Mouse (Mus musculus) CH12F3 (cell line): ENCODE data around the gene Tmem201.

ENCODE experiments used
- in situ Hi-C: fragments of 300-500 bp; cut with MboI; formaldehyde crosslinking; loops from 2 replicates; pipeline ENCODE4 v1.14.3; 2020; ENCODE audit warnings: low sequenced_read_pairs

Tmem201 gene

GRCm38 (mm10) chr4:149722104-149723020 lies 15.5 kb downstream of the Tmem201 start:
- in situ Hi-C loops: no loop called here

- in situ Hi-C loops: no loop called here
Measured at GRCm38 (mm10) chr4:149721163-149721562, 16.7 kb downstream of the Tmem201 start.

- in situ Hi-C loops: no loop called here
Measured at GRCm38 (mm10) chr4:149719686-149720085, 18.2 kb downstream of the Tmem201 start.

GRCm38 (mm10) chr4:149714542-149714941 lies 23.3 kb downstream of the Tmem201 start:
- in situ Hi-C loops: no loop called here

- in situ Hi-C loops: no loop called here
Measured at GRCm38 (mm10) chr4:149711955-149712354, 25.9 kb downstream of the Tmem201 start.

GRCm38 (mm10) chr4:149711485-149711884 lies 26.4 kb downstream of the Tmem201 start:
- in situ Hi-C loops: no loop called here

GRCm38 (mm10) chr4:149710510-149710909 lies 27.3 kb downstream of the Tmem201 start:
- in situ Hi-C loops: no loop called here

GRCm38 (mm10) chr4:149705941-149706340 lies 31.9 kb downstream of the Tmem201 start:
- in situ Hi-C loops: no loop called here

- in situ Hi-C loops: no loop called here
Measured at GRCm38 (mm10) chr4:149705298-149705697, 32.5 kb downstream of the Tmem201 start.

GRCm38 (mm10) chr4:149702210-149702979 lies 35.4 kb downstream of the Tmem201 start, which contains the start of gene Pik3cd:
TSS of gene Pik3cd (minus strand) at chr4:149702571.
- in situ Hi-C loops: no loop called here

- in situ Hi-C loops: no loop called here
Measured at GRCm38 (mm10) chr4:149701426-149702209, 36.2 kb downstream of the Tmem201 start.

GRCm38 (mm10) chr4:149699953-149700352 lies 37.9 kb downstream of the Tmem201 start:
- in situ Hi-C loops: no loop called here

GRCm38 (mm10) chr4:149698197-149698821 lies 39.5 kb downstream of the Tmem201 start:
- in situ Hi-C loops: no loop called here

- in situ Hi-C loops: no loop called here
Measured at GRCm38 (mm10) chr4:149697506-149698196, 40.2 kb downstream of the Tmem201 start.

- in situ Hi-C loops: no loop called here
Measured at GRCm38 (mm10) chr4:149696189-149696971, 41.5 kb downstream of the Tmem201 start.

- in situ Hi-C loops: no loop called here
Measured at GRCm38 (mm10) chr4:149691368-149691767, 46.5 kb downstream of the Tmem201 start.

GRCm38 (mm10) chr4:149690828-149691280 lies 47.0 kb downstream of the Tmem201 start:
- in situ Hi-C loops: no loop called here

GRCm38 (mm10) chr4:149689822-149690700 lies 47.8 kb downstream of the Tmem201 start:
- in situ Hi-C loops: no loop called here
